Mouse (Mus musculus): ENCODE data around the gene Shtn1.
A peak's percentile ranks its signal among the peaks of the same experiment; 100 is the strongest.

GRCm38 (mm10) chr19:59109937-59110336 is 34.0 kb upstream of the Shtn1 start:
- TF ChIP-seq MAFK (IDR thresholded peaks at IDR 0.05; ENCODE audit: insufficient read depth, low read depth, low read length), result no peak
- TF ChIP-seq ZNF384 (IDR thresholded peaks at IDR 0.05; ENCODE audit: low read depth, low read length), result no peak
- no peak for TF ChIP-seq HCFC1 (IDR thresholded peaks at IDR 0.05; ENCODE audit: borderline replicate concordance, insufficient read depth, low read length)
- TF ChIP-seq CHD2 (IDR thresholded peaks at IDR 0.05; ENCODE audit: low read depth, low read length), result no peak
- 0 out of 2 replicates have a peak, but pooled peaks have one; percentile 35 for TF ChIP-seq ZC3H11A (IDR thresholded peaks at IDR 0.05; ENCODE audit: borderline replicate concordance, low read depth, low read length)

All from ES-E14 (cell line).